Mouse (Mus musculus) thymus, postnatal 10 days (tissue): ENCODE measurements around the gene Mapkap1.

Source experiments
- DNase-seq, 2 experiments: peaks; one replicate each; pipeline ENCODE4 v3.0.0; 2021; ENCODE audit warnings: low spot score in 2 of 2

Gene Mapkap1

GRCm38 (mm10) chr2:34573073-34573472 lies 166.5 kb downstream of the Mapkap1 start:
- no peak for DNase-seq

DNA sequence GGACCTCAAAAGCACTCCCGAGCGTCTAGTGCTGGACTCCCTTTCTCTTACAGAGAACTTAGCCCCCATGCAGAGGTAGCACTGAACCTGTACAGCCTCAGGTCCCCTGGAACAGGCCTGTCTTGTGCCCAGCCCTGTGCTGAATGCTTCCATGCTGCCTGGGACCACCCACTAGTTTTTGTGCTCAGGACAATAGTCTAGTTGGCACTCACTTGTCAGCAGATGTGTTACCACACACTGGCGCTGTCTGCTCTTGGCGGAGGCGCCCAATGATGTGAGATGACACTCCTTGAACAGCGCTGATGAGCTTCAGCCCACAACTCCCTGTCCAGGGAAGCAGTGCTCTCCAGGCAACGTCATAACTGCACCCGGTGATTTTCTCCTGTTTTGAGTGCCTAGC lies 182.0 kb downstream of the Mapkap1 start:
- DNase-seq: no peak

GRCm38 (mm10) chr2:34591721-34592360 lies 185.3 kb downstream of the Mapkap1 start:
- DNase-seq: no peak

GRCm38 (mm10) chr2:34592361-34592960 lies 185.9 kb downstream of the Mapkap1 start:
- DNase-seq: no peak

DNA sequence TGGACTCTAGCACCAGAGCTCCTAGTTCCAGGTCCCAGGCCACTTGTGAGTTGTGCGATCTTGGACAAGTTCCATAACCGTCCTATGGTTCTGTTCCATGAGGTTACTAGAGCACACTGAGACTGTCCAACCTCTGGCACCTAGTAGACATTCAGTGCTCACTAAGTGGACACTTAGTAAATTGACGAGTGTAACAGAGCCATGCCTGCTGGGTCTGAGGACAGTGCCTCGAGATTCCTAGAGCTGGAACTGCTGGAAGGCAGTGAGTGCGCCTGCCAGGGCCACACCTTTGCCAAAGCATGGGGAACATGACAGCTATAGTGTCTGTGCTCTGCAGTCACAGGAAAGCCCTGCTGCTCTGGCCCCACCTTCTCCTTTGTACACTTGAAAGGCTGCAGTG lies 187.4 kb downstream of the Mapkap1 start:
- no peak for DNase-seq

DNA sequence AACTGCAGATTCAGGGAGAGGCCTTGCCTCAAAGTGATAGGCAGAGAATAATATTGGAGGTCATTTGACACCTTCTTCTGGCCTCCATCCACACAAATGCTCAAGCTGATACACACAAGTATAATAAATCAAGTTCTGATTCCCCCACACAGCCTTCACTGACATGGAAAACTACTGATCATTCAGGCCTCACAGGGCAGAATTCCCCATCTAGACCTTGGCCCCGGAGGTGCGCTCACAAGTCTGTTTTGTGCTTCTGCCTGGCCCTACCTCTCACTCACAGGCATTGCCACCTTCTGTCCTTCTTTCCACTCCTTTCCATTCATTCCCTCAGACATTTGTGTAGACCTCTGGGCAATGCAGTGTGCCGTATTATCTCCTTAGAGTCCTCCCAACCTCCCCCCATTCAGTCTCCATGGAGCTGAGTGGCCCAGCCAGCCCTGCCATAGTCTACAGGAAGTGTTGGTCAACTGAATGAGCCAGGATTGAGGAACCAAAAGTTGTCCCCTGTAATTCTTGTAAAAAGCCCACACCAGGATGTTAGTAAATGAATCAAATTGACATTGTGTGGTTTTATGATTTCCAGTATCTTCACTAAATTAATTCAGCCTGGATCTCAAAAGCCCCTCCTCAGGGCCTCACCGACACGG lies 193.2 kb downstream of the Mapkap1 start:
- no peak for DNase-seq

- no peak for DNase-seq
Observed at GRCm38 (mm10) chr2:34600734-34601133, 194.2 kb downstream of the Mapkap1 start.

DNA sequence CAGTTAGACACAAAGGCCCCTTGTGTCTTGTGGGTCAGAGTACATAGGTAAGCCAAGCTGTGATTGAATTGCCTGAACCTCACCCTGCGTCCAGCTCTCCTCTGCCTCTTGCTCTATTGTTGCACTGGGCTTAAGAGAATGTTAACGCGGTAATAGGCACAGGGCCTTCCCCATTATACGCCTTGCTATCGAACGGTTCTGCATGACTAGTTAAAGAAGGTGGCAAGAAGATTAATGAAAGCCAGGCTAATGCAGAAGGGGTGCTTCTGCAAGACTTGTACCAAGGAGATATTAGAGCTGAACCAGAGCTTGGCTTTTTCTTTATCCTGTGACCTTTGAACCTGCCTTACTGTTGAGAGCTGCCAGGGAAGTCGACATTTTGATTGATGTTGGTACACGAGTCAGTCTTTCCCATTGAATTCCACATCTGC lies 195.6 kb downstream of the Mapkap1 start:
- DNase-seq: no peak

DNA sequence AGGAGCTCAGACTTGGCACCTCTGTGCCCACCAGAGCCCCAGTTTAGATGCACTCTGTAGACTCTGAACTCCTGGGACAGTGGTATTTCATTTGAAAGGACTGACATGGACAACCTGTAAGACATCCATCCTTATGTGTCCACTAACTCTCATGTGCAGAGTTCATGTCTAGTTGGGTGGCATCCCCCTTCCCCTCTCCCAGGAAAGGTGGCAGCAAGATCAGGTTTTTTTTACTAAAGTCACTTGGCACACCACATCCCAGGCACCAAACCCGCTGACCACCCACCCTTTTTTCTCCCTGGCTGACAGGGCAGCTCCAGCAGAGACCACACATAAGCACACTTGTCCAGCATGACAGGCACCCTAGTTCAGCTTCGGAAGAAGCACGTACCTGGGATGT lies 196.3 kb downstream of the Mapkap1 start:
- DNase-seq: no peak

- no peak for DNase-seq
Observed at GRCm38 (mm10) chr2:34603653-34604214, 197.2 kb downstream of the Mapkap1 start.

DNA sequence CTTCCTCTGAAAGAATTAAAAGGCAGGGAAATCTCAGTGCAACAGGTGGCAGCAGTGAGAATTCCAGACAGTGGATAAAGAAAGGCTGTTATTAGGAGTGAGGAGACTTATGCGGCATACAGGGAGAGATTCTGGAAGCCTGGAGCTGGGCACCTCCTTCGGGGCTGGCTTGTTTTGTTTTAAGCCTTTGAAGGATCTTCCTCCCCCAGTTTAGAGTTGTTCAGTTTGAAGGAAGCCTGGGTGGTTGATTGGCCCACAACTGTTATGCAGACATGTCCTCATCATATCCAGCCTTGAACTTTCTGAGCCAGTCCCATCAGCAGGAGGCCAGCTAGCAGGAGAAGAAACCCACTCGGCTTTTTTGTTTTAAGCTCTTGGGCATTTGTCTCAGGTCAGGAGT lies 198.5 kb downstream of the Mapkap1 start:
- DNase-seq: no peak

GRCm38 (mm10) chr2:34608917-34609316 lies 202.3 kb downstream of the Mapkap1 start:
- no peak for DNase-seq

DNA sequence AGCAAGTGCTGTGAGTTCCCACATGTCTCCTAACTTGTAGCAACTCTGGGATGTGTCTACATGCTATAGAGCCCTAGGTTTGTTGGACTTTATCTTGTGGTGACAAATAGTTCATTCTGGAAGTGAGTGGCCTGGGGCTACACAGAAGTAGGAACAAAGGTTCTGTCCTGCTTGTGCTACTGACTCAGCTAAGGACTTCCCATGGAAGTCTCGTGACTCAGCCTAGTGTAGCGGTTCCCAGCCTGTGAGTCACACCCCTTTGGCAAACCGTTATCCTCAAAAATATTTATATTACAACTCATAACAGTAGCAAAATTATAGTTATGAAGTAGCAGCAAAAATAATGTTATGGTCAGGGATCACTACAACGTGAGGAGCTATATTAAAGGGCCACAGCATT lies 202.9 kb downstream of the Mapkap1 start:
- DNase-seq: no peak

- DNase-seq: no peak
Observed at GRCm38 (mm10) chr2:34620778-34621415, 214.3 kb downstream of the Mapkap1 start.

GRCm38 (mm10) chr2:34621485-34621884 lies 214.9 kb downstream of the Mapkap1 start:
- no peak for DNase-seq

DNA sequence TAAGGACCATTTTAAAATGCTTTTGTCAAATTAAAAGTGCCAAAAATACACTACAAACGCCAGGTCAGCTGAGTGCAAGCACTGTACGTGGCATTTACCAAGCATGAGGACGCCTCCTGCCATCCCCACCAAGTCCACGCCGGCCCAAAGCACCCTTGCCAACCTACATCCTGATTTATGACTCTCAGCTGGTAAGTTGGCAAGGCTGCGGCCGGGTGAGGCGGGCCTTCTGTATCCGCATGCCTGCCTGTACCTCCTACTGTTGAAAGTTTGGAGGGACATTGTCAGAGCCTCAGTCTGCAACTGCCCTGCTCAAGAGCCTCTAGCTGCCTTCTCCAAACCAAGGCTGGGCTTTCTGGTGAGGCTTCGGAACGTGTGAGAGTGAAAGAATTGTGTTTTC lies 215.9 kb downstream of the Mapkap1 start:
- no peak for DNase-seq

DNA sequence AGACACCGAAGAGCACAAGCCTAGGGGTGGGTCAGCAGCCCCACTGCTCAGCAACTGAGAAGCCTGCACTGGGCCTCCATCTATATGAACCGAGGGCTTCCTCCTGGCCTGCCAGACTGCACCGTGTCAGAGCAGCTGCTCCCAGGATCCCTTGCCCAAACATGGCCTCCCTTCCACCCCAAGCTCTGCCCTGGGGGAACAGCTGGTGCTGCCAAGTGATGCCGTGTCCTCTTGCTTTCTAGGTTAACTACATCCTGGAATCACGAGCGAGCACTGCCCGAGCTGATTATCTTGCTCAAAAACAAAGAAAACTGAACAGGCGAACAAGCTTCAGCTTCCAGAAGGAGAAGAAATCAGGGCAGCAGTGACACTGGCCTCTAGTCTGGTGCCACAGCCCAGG lies 216.6 kb downstream of the Mapkap1 start:
- no peak for DNase-seq

DNA sequence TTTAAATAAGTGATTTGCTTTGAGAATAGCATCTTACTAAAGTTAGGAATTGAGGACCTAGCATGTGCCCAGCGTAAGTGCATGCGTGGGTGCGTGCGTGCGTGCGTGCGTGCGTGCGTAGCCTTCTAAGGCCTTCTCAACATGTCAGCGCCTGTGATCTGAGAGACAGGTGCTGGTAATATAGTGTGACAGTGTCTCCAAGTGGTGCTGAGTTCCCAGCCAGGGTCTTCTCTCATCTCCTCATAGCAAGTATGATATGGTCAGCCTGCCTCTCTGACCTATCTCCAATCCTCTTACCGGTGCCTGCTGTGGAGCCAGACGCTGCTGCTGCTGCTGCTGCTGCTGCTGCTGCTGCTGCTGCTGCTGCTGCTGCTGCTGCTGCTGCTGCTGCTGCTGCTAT lies 217.5 kb downstream of the Mapkap1 start:
- no peak for DNase-seq

GRCm38 (mm10) chr2:34627328-34628226 lies 221.0 kb downstream of the Mapkap1 start:
- no peak for DNase-seq

GRCm38 (mm10) chr2:34628903-34629540 lies 222.5 kb downstream of the Mapkap1 start:
- DNase-seq: no peak

- no peak for DNase-seq
Observed at GRCm38 (mm10) chr2:34629758-34630157, 223.2 kb downstream of the Mapkap1 start.
